Comparison of ENCODE assay signal across 1 mouse cellular context in the genomic region with DNA sequence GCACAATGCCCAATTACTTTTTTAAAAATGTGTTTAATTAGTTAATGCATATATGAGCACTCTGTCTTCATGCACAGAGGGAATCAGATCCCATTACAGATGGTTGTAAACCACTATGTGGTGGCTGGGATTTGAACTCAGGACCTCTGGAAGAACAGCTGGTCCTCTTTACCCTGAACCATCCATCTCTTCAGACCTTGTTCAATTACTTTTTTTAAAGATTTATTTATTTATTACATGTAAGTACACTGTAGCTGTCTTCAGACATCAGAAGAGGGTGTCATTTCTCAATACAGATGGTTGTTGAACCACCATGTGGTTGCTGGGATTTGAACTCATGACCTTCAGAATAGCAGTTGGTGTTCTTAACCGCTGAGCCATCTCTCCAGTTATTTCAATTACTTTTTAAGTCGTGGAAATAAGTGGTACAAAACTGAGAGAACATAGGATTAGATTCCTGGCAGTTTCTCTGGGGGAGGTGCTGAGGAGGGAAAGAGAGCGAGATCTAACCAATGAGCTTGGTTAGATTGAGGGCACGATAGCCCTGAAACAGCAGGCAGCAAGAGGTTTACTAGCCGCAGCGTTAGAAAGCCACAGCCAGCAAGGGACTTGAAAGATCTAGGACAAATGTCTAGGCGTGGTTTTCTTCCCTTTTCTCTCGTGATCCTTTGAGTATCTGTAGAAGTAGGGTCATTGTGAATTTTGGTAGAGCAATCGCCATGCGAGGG.
TF ChIP-seq lines count a peak whose summit lies in the region.

No protein-coding gene starts in this region.

TF ChIP-seq in MEL, 35 proteins besides CTCF, POLR2A, EP300 and RAD21 (continued from another document):
- TF ChIP-seq KAT2A (conservative IDR thresholded peaks at IDR 0.05; ENCODE audit: low read depth, low read length) = no peak
- TF ChIP-seq MAZ (IDR thresholded peaks at IDR 0.05; ENCODE audit: low read depth, low read length) = no peak
- TF ChIP-seq GATA1 (IDR thresholded peaks at IDR 0.05; ENCODE audit: low read depth, low read length) = peak; percentile 79
- no peak for TF ChIP-seq MEF2A (IDR thresholded peaks at IDR 0.05; ENCODE audit: extremely low read depth, insufficient replicate concordance, low read depth, low read length, poor library complexity, severe bottlenecking)
- TF ChIP-seq NELFE (IDR thresholded peaks at IDR 0.05; ENCODE audit: low read depth, low read length) = peak; percentile 57
- no peak for TF ChIP-seq UBTF (IDR thresholded peaks at IDR 0.05; ENCODE audit: borderline replicate concordance, insufficient read depth, low read depth, low read length)
- TF ChIP-seq MYC (IDR thresholded peaks at IDR 0.05; ENCODE audit: low read depth, low read length) = no peak; the same call in 1 of the 2 replicates
- no peak; the same call in 1 of the 2 replicates for TF ChIP-seq MYB (IDR thresholded peaks at IDR 0.05; ENCODE audit: low read depth, low read length)
- no peak for TF ChIP-seq ZNF384 (IDR thresholded peaks at IDR 0.05; ENCODE audit: low read depth, low read length)
- no peak for TF ChIP-seq SMC3 (IDR thresholded peaks at IDR 0.05; ENCODE audit: low read depth, low read length)
- no peak for TF ChIP-seq ZKSCAN1 (IDR thresholded peaks at IDR 0.05; ENCODE audit: low read depth, low read length)
- TF ChIP-seq POLR2AphosphoS2 (IDR thresholded peaks at IDR 0.05; ENCODE audit: low read length) = peak; percentile 67; the same call in 1 of the 2 replicates
- no peak for TF ChIP-seq NRF1 (IDR thresholded peaks at IDR 0.05; ENCODE audit: insufficient read depth, low read depth, low read length, poor library complexity, severe bottlenecking)
- TF ChIP-seq E2F4 (IDR thresholded peaks at IDR 0.05; ENCODE audit: borderline replicate concordance, low read depth, low read length) = no peak
- no peak for TF ChIP-seq USF2 (IDR thresholded peaks at IDR 0.05; ENCODE audit: borderline replicate concordance in 1 of 2, insufficient read depth in 1 of 2, low read depth in 1 of 2, low read length in 2 of 2)
- no peak for TF ChIP-seq CHD2 (IDR thresholded peaks at IDR 0.05; ENCODE audit: low read length)
- no peak for TF ChIP-seq POLR2AphosphoS5 (IDR thresholded peaks at IDR 0.05; ENCODE audit: borderline replicate concordance, low read depth, low read length)
- peak; percentile 92 for TF ChIP-seq TBP (IDR thresholded peaks at IDR 0.05; ENCODE audit: low read depth, low read length)
- TF ChIP-seq TCF12 (IDR thresholded peaks at IDR 0.05; ENCODE audit: low read depth, low read length) = no peak
- TF ChIP-seq JUND (IDR thresholded peaks at IDR 0.05; ENCODE audit: low read depth, low read length) = no peak
- TF ChIP-seq RCOR1 (IDR thresholded peaks at IDR 0.05; ENCODE audit: low read depth, low read length) = no peak
TF ChIP-seq in MEL: peak in this region for 12.
